Mouse (Mus musculus): ENCODE measurements around the gene Slc15a5.
A peak's percentile ranks its signal among the peaks of the same experiment; 100 is the strongest.

Slc15a5 gene

DNA sequence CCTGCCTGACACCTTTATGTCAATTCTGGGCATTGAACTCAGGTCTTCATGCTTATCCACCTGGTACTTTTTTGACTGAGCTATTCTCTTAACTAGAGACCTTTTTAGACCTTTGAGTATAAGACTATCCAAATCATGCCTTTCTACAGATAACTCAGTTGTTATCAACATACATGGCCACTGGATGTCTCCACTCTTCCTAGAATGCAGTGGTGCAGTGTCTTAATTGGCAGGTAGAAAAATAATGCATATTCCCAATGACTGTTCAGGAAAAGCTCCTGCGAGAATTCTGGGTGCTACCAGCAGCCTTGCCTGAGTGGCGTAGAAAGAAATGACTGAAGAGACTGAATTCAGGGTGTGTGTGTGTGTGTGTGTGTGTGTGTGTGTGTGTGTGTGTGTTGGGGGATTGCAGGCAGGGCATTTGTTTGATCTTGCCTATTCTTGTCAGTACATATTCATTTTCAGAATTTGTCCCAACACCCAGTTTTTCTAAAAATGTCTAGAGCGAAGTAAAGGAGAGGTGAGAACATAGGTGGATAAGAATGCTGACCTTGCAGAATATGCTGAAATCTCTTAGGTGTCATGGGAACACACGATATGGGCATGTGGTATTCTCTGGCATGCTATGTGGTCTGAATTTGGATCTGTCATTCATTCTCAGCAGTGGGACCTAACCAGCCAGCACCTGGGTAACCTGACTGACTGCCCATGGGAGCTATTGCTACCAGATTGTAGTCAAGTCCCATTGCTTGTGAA, 119.5 kb downstream of the Slc15a5 start:
- ATAC-seq (ENCODE audit: low TSS enrichment) = 0 out of 2 replicates have a peak, but pooled peaks have one; percentile 69

DNA sequence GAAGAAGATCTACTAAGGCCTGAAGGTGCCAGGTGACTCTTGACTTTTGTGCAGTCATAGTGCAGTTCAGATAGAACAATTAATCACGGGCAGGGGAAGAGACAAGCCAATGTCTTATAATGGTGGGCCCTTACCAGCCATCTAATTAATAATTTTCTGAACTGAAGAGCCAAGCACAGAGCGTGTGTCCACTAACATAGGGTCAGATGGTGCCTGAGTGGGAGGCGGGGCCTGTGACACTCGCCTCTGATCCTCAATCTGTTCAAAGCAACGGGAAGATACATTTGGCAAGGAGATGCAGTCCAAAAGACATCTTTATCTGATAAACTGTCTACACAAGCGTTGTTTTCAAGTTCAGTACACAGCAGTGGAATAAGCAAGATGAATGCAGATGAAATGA, 122.1 kb downstream of the Slc15a5 start:
- no peak for ATAC-seq (ENCODE audit: low TSS enrichment)

DNA sequence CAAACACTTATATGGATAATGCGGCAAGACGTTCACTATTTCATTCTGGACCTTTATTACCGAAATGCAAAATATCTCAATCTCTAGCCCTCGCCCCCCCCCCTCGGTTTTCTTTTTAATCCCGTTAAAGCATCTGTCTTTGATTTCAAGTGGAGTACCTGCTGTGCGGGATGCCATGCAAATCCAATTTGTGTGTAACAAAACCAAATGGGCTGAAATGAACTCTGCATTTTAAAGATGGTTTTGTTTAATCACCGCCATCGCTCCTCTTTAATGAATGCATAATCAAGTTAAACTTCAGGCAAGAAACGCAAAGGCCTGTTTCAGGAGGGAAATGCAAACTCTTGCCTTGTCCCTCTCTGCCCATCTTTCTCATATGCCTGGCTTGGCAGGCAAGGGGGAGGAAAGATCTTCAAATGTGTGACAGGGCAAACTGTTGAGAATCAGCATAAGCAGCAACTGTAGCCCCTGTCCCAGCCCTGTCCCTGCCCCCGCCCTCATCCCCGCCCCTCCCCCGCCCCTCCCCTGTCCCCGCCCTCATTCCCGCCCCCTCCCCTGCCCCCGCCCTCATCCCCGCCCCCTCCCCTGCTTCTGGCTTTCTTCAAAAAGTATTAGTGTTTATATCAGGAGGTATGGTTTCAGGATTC, 122.8 kb downstream of the Slc15a5 start:
- ATAC-seq (ENCODE audit: low TSS enrichment) = no peak

DNA sequence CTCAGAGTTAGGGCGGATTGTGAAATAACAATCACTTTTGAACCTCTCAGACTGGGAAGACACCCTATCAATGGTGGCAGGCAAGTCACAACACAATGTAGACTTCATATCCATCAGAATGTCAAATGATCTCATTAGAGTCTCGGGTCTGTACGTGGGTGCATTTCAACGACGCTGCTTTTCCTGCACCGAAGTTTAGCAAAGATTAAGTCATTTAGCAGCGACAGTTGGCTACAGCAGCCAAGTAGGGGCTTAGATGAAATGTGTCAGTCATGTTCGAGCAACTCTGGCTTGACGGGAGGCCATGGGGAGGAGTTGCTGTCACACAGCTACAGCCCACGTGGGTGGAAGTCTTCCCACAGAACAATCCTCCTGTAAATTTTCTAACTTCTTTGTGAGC, 133.2 kb downstream of the Slc15a5 start:
- no peak for ATAC-seq (ENCODE audit: low TSS enrichment)

DNA sequence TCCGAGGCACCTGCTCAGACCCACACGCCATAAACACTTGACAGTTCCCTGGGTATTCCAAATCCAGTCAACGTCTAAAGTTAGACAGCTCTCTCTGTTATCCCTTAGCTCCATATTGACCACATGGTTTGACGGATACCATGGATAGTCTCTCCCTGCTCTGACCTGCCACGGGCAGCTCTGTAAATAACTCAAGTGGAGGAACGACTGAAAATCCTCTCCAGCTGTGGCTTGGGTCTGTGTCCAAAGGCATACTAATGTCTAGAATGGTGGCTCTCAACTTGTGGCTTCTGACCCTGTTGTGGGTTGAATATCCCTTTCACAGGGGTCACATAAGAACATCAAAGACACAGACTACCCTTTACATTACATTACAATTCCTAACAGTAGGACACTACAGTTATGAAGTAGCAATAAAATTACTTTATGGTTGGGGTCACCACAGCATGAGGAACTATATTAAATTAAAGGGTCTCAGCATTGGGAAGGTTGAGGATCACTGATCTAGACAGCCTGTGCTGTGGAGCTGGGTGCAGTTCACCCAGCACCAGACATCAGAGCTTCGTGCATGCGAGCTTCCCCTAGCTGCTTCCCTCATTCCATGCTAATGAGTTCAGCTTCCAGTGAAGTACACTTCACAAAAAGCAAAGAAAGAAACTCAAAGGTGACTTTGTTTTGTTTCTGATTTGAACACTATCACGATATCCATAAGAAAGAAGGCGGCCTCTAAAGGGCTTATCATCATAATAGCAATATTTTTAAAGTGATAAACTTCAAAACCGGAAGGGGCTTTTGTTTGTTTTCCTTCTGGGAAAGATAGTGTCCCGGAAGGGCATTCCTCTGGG, 139.1 kb downstream of the Slc15a5 start:
- ATAC-seq (ENCODE audit: low TSS enrichment) = no peak

DNA sequence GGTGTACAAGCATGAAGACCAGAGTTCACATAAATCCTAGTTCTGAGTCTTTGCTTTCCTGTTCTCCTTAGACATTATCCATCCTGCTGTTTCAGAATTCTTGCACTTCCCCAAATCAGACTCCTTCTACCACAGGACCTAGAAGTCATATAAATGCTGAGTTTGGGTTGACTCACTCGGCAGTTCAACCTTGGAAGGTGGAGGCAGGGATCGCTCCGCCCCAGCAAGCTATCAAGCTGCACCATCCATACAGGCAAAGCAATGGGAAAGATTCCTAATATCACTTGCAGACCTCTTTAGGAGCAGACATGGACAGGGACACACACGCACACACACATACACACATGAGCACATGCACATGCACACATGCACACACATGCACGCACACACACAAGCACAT, 142.2 kb downstream of the Slc15a5 start:
- no peak for ATAC-seq (ENCODE audit: low TSS enrichment)

DNA sequence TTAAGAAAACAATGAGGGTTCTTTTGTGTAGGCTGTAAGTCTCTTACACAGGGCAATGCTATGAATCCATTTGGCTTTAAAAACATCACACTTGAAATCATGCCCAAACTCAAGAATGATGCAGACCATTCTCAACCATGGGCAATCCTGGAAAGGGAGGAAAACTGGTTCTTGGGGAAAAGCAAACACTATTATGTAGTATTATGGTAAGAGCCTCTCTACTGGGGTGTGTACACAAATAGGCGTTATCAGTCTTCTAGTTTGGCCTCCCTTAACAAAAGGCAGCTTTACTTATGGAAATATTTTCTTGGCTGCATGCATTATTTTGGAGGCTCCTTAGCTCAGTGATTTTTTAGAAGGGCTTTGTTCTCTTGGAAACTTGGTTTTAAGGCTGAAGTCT, 143.4 kb downstream of the Slc15a5 start:
- ATAC-seq (ENCODE audit: low TSS enrichment) = no peak

DNA sequence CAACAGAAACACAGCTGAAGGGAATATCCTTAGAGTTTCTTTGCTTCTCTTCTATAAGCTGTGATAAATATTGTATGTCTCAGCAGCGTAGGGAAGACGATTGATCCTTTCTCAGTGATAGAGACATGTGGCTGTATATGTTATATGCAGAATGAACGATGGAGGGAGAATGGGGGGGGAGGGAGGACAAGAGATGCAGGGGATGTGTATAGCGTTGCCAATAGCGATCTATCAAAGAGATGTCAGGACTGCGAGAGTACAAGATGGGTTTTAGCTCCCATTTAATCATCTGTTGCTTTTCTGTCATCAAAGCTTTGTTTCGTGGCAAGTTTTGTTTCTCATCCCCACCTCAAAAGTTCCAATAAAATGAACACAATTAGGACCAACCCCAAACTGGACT, 143.9 kb downstream of the Slc15a5 start:
- ATAC-seq (ENCODE audit: low TSS enrichment) = no peak

DNA sequence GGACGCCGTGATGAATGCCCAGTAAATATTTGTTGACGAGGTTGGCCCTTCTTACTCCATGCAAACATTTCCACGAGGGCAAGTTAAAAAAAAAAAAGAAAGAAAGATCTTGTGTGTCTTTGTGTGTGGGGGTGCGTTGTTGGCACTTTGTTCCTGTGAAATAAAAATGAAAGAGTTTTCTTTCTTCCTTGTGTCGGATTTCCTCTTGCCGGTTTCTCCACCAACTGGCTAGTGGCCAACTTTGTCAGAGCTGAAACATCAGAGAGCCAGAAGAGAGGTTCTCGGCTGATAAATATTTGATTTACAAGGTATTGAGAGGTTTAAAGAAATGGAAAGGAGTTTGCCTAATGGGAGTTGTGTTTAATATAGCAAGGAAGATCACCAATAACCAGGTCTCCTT, 144.4 kb downstream of the Slc15a5 start:
- ATAC-seq (ENCODE audit: low TSS enrichment) = peak; percentile 60

DNA sequence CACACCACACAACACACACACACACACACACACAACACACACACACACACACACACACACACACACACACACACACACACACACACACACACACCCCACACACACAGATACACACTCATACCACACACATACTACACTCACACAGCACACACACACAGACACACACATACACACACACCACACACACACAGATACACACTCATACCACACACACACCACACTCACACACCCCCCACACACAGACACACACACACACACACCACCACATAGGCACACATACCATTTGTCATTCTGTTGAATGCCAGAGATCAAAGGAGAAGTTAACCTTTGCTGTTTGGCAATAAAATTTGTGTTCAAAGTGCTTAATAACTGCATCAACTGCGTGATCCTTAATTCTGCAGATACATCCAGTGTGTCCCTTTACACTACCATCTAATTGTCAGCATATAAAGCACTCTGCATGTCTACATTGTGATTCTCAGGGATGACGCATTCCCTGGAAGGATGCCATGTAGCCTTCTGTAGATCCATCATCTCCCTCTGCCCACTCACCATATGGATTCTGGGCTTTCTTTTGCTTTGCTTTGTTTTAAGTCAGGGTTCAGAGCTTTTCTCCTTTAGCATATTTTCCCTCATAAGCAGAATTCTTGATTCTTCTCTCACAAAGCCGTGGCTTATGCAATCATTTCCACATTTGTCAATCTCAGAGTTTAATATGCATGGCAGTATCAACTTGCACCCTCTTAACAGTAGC, 145.0 kb downstream of the Slc15a5 start:
- ATAC-seq (ENCODE audit: low TSS enrichment) = peak; percentile 94

All from frontal cortex, adult (tissue).